Mouse (Mus musculus): ENCODE measurements around the gene Dpf3.
A peak's percentile ranks its signal among the peaks of the same experiment; 100 is the strongest.

Dpf3 gene

DNA sequence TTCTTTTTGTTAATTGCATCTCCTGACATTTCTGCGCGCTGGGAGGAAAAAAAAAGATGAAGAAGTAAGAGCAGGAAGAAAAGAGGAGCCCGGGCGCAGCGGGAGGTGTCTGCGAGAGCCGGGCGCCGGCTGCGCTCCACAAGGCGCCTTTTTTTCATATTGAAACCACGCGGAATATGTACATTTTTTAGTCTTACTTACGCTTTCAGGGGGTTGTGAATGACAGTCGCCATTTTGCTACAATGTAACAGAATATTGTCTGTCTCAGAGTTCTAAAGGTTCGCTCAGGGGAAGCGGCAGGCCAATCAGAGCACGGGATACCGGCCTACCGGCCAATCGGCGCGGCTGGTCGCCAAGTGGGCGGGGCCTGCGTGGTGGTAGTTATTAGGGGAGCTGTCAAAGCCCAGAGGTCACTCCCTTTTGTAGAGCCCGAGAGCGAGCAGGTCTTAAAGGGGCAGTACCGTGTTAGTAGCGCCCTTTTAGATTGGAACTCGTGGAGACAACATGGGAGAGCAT is at the start of gene Dpf3:
Gene Dpf3 (minus strand): TSS at position 241 of the 516 bp plus-strand sequence.
- DNase-seq (ENCODE audit: inconsistent age in 2 of 2, low spot score in 1 of 2) = peak; percentile 99 to 100

DNA sequence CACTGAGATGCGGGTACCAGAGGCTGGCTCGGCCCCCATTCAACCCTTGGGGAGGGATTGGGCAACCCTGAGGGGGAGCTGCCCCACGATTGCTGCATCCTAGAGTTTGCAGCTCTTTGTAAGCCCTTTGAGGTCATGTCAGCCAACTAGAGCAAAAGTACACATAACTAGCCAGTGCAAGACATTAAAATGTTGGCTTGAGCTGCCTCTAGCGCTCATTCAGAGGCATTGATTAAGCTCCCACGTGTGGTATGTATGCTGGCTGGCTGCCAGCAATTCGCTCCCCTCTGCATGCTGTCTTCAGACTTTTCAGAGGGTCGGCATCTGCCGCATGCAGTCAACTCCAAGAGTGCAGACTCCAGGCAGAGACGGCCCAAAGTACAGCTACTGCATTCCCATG is 48.5 kb upstream of the Dpf3 start:
- DNase-seq (ENCODE audit: inconsistent age in 2 of 2, low spot score in 1 of 2) = peak in 1 of 2 experiments; percentile 57

DNA sequence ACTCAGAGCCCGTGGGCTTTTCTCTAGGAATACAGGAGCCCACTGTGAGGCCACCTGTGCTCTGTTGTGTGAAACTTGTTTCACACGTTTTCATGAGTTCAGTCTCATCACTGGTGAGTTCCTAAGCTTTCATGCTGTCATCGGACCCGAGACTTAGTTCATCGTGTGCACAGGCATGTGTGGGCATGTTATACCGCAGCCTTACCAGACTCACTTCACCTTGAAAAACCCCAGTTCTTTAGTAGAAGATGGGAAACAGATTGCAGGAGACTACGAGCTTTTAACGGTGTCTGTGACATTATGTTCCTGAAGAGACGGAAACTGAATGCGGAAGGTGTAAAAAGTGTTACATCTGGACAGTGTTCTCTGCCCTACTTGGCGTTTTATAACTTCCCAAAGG is 47.9 kb upstream of the Dpf3 start:
- no peak for DNase-seq (ENCODE audit: inconsistent age in 2 of 2, low spot score in 1 of 2)

DNA sequence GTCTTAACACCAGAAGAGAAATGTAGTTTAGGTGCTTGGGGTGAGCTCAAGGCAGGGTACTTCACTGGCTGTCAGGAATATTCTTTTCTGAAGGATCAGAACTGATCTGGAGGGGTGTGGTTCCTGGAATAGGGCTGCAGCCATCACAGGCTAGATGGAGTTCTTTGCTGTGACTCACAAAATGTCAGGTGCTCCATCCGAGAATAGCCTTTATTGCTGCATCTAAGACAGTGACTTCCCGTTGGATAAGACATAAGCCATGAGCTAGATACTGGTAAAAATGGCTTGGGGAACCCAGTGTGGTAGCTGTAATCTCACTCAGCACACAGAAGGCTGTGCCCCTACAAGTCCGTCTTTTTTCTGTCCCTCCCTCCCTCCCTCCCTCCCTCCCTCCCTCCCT is 46.7 kb upstream of the Dpf3 start:
- DNase-seq (ENCODE audit: inconsistent age in 2 of 2, low spot score in 1 of 2) = no peak

DNA sequence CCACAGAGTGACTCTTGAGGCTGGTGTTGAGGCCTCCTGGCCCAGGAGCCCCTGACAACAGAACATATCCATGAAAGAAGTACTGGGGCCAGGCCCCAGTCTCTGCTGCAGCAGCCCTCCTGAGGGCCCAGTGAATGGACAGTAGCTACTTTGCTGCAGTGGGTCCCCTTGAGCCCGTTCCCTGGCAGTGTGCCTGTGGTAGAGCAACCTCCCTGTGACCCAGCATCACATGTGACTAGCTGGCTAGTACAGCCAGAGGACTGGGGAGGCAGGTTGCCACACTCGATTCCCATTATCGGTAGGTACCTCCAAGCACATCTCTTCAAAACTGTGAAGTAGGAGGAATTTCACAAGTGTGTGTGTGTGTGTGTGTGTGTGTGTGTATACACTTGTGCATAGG is 45.5 kb upstream of the Dpf3 start:
- DNase-seq (ENCODE audit: inconsistent age in 2 of 2, low spot score in 1 of 2) = no peak

DNA sequence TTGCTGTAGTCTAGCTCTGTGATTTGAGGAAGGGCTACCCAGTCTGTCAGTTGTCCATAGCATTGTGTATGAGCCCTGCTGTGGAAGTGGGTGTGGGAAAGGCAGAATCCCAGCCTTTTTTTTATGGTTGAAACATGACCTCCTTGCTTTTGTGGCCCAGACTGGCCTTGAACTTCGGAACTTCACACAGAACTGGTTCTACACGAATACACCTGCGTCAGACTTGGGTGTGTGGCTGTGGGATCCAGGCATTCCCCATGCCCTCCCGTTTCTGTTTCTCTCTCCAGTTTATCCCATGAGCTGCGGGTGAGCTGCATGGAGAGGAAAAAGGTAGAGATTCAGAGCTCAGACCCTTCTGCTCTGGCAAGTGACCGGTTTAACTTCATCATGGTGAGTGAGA is 44.5 kb upstream of the Dpf3 start:
- no peak for DNase-seq (ENCODE audit: inconsistent age in 2 of 2, low spot score in 1 of 2)

DNA sequence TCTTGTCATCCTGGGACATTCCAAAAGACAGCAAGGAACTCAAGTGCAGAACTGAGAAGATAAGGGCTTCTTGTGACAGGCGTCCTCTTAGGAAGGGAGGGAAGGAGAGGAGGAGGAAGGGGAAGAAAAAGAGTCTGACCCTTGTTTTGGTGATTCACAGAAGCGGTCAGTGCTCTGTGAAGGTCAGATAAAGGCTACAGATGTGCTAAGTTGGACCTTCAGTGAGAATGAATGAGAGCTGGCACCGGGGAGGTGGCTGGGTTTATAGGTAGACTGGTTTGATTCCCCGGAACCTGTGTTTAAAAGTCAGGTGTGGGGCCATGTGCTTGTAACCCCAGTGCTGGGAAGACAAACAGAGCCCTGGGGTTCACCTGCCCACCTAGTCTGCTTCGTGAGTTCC is 41.1 kb upstream of the Dpf3 start:
- DNase-seq (ENCODE audit: inconsistent age in 2 of 2, low spot score in 1 of 2) = peak in 1 of 2 experiments; percentile 59

DNA sequence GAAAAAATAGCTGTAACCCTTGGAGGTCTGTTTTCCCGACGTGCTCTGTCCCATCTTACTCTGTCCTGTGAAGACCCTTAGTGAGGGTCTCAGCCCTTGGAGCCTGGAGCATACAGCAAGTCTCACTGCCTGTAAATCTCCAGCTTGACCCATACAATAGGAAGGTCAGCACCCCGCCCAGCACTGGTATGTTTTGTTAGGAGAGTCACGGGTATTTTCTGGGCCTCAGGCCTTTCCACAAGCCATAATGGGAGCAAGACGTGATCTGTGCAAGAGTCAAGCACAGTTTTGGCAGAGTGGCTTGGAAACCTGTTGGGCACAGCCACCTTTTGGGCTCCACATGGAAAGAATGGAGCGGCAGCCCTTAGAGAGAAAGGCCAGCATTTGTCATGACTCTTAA is 40.3 kb upstream of the Dpf3 start:
- no peak for DNase-seq (ENCODE audit: inconsistent age in 2 of 2, low spot score in 1 of 2)

DNA sequence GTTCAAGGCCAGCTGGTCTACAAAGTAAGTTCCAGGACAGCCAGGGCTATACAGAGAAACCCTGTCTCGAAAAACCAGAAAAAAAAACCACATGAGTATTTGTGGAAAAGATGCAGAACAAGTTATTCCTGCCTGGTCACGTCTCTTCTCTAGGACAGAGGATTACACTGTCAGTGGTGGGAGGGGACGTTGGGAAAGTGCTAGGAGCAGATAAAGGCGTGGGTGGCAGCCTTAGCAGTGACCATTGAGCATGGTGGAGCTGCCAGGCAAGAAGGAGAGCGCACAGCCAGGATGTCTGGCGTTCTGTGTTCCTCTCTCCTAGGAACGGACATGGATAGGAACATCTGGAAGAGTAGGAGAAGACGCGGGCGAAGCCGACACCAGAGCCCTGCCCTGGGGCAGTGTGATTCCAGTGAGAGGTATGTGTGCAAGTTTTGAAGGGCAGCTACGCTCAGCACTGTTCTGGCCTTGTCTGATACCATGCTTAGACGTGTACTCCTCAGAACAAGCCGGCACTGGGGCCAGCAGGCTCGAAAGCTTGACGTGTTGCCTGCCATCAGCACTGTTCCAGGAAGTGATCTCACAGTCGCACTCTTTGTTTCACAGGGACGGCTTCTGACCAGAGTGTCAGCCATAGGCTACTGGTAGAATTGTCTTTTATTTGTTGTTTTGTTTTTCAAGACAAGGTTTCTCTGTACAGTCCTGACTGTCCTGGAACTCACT is 38.5 kb upstream of the Dpf3 start:
- DNase-seq (ENCODE audit: inconsistent age in 2 of 2, low spot score in 1 of 2) = peak; percentile 31 to 37

DNA sequence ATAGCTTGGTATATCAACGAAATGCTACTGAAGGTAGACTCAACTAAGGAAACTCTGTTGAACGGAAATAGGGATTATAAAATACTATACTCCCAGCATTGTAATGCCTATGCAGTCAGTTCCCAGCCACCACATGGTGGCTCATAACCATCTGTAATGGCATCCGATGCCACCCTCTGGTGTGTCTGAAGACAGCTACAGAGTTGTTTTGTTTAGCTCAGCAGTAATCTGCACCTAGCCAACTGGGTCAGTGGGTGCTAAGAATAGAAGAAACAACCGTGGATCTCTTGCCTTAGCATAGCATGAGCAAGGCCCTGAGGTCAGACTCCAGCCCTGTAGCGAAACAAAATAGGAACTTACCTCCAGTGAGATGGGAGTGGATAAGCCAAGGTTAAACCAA is 36.8 kb upstream of the Dpf3 start:
- peak in 1 of 2 experiments; percentile 49 for DNase-seq (ENCODE audit: inconsistent age in 2 of 2, low spot score in 1 of 2)

DNA sequence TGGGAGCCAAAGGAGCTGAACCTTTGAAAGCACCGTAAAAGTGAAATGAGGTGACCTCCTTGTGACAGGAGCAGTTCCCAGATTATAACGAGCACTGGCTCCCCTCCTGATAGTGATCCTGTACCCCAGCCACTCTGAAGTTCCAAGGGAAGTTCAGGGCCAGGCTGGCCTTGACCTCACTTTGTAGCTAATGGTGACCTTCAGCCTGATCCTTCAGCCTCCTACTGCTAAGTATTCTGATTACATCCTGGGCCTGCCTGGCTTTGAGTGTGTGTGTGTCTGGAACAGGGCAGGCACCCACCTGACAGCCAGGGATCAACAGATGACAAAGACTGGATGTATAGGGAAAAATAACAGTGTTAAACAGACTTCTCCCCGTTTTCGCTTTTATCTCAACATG is 36.4 kb upstream of the Dpf3 start:
- DNase-seq (ENCODE audit: inconsistent age in 2 of 2, low spot score in 1 of 2) = peak; percentile 61 to 69

DNA sequence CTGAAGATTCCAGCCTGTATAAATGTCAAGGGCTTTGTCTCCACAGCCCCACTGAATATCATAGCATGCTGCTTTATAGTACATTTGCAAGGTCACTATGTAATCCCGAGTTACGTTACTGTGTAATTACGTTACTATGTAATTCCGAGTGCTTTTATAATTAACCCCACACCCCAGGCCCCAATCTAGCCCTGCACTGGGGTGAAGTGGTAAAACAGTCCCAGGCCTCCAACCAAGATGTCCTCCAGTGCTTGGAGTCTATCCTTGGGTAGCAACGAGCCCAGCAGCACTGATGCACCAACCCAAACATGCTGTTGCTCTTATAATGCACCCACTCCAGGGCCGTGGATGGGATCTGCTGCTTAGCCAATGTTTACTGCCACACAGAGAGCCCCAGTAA is 35.5 kb upstream of the Dpf3 start:
- peak; percentile 49 to 81 for DNase-seq (ENCODE audit: inconsistent age in 2 of 2, low spot score in 1 of 2)

DNA sequence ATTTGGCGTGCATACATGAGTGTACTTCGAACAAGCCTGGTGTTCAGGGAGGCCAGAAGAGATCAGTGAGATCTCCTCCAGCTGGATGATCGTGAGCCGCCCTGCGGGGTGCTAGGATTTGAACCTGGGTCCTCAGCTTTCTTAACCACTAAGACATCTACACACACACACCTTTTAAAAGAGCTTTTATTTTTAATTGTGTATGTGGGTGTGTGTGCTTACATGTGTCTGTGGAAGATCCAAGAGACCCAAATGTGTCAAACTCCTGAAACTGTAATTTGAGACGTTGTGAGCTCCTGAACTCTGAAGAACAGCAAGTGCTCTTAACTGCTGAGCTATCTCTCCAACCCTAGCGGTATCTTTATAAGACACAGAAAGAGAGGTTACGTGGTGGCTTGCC is 33.6 kb upstream of the Dpf3 start:
- DNase-seq (ENCODE audit: inconsistent age in 2 of 2, low spot score in 1 of 2) = peak in 1 of 2 experiments; percentile 25

DNA sequence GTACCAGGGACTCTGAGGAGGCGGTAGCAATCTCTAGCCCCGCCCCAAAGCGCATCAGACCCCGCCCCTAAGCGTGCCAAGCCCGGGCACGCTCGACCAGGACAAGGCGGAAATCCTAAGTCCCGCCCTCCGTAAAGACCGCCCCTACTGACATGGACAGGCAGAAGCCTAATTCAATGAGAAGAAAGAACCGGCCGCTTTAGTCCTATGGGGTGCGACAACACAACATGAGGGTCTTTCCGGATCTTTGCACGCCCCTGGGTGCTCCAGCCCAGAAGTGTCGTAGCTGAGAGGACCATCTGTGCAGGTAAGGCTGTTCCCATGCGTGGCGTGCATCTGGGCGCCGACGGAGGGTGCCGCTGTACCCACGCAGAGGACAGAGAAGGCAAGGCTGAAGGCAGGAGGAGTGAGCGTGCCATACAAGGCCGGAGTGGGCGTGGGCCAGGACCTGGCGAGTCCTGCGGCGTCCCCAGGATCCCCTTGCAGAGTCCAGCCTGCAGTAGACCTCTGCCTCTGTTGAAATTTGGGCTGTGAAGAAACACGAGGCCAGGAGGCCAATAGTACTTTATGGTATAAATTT is 32.9 kb upstream of the Dpf3 start, which contains the start of gene Dcaf4:
Gene Dcaf4 (plus strand): TSS at position 156 of the 580 bp plus-strand sequence.
- peak; percentile 98 to 100 for DNase-seq (ENCODE audit: inconsistent age in 2 of 2, low spot score in 1 of 2)

DNA sequence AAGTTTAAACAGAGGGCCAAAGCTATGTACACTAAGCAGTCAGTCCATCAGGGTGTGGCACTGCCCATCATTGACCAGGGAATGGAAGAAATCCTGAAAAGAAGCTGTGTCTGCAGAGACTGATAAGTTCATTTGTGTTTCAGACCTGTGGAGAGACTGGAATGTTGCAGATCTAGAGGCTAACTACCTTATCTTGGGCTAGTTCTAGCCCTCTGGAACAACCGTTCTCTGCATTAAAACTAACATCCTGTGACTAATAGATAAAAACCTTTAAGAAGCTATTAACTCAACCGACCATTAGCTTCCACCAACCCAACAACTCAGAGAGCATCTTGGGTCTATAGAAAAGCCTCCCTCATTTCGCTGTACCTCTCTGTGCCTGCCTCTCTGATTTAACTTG is 30.1 kb upstream of the Dpf3 start:
- no peak for DNase-seq (ENCODE audit: inconsistent age in 2 of 2, low spot score in 1 of 2)

DNA sequence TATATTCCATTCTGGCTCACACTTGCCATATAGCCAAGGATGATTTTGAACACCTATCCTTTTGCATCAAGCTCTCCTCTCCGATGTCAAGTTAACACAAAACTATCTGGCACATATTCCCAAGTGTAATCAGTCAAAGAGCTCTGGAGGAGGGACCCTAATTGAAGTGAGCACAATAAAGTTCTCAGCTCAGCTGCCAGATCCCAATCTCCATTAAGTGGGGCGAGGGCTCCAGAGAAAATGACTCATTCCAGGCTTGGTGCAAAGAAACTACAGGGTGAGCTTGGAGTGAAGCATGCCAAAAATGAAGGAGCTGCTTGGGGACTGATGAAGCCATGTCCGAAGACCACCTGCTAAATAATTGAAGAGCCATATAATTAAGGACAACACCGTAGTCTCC is 26.7 kb upstream of the Dpf3 start:
- no peak for DNase-seq (ENCODE audit: inconsistent age in 2 of 2, low spot score in 1 of 2)

DNA sequence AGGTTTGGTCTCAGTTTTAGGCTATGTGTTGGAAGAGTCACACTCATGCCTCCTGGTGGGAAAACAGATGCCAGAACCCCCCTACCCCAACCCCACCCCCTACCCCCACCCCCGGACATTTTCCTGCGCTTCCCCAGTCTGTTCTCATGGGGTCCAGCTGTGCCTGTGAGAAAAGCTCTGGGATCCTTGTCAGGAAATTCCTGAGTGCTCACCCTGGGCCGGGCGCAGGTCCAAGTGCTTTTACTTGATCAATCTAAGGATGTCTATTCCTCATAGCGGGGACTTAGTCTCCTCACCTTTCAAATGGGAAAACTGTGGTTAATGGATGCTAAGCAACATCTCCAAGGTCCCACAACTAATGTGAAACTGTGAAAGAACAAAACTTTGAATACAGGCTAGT is 25.7 kb upstream of the Dpf3 start:
- no peak for DNase-seq (ENCODE audit: inconsistent age in 2 of 2, low spot score in 1 of 2)

DNA sequence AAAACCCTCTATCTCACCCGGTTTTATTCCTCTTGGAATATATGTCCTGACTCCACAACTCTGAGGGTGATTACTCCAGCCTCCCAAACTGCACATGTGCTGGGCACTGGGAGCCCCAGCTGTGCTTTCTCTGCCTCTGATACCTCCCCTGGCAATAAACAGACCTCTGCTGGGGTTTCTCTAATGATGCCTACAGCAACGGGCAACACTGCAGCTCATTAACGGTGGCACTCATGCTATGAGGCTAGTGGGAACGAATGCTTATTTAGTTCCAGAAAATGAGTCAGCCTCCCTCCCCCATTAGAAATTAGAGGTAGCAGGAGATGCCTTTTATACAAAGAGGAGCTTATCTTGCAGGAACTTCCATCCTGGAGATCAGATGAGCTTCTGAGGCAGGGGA is 25.3 kb upstream of the Dpf3 start:
- no peak for DNase-seq (ENCODE audit: inconsistent age in 2 of 2, low spot score in 1 of 2)

DNA sequence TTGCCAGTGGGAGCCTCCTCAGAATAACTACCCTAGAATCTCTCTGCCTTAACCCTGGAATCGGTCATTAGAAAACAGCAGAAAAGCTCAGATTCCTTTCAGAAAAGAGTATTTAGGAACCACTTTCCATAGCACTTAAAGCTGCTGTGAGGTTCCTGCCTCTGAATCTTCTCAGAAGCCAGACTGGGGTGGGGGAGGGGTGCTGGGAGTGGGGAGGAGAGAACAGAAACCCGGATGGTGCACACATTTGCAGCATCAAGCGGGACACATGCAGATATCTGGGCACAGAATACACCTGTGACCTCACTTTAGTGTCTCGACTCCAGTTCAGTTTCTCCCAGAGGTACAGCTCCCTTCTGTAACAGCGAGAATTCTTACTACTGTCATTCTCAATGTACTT is 23.1 kb upstream of the Dpf3 start:
- no peak for DNase-seq (ENCODE audit: inconsistent age in 2 of 2, low spot score in 1 of 2)

DNA sequence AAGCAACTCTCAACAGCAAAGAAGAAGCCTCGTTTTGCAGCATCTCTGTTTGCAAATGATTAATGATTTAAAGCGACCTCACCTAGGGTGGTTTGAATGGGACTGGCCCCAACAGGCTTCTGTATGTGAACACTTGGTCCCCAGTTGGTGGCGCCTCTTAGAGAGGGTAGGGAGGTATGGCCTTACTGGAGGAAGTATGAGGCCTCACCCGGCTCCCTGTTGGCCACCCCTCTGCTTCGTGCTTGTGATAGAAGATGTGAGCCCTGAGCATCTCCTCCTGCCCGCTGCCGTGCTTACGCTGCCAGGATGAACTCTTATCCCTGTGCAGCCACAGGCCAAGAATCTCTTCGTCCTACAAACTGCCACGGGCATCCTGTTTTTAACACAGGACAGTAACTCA is 19.0 kb upstream of the Dpf3 start:
- no peak for DNase-seq (ENCODE audit: inconsistent age in 2 of 2, low spot score in 1 of 2)

DNA sequence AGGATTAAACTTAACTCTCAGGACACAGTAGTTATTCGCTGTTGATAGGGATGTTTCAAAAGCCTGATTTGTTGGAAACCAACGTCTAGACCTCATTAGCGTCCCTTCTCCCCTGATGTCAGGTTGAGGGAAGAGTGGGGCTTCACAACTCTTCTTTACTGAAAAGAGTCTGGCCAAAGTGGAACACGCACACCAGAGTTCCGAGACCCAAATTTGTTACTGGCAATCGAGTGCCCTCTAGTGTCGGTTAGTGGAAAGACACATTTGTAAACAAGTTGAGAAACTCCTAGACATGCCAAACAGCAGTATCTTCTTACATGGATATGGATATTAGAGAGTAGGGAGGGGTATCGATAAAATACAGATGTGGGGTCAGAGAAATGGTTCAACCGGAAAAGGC is 14.7 kb upstream of the Dpf3 start:
- DNase-seq (ENCODE audit: inconsistent age in 2 of 2, low spot score in 1 of 2) = peak; percentile 49 to 91

DNA sequence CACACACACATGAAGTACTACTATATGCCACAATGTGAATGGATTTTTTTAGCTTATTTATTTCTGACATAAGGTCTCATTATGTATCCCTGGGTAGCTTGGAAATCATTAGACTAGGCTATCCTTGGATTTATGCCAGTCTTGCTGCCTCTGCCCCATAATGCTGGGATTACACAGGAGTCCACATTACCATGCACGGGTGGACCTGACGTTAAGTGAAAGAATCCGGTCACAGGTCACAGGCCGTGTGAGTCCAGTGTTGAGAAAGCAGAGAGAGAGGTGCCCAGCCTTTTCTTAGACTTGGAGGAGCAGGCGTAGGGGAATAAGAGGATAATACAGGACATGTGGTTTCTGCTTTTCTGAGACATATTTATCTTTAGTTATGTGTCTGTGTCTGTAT is 11.7 kb upstream of the Dpf3 start:
- no peak for DNase-seq (ENCODE audit: inconsistent age in 2 of 2, low spot score in 1 of 2)

DNA sequence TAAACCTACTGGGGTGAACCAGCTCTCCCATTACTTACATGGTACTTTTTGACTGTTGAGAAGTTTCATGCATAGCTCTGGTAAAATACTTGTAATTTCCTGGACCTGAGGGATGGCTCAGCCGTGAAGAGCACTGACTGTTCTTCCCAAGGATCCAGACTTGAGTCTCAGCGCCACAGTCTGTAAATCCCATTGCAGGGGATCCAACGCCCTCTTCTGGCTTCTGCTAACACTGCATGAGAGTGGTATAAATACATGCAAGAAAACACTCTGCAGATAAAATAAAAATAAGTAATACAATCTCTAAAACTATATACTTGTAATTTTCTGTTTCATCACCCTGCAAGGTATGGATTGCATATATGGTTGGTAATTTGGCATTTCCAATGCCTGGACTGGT is 10.4 kb upstream of the Dpf3 start:
- DNase-seq (ENCODE audit: inconsistent age in 2 of 2, low spot score in 1 of 2) = no peak
